Mouse (Mus musculus): ENCODE results near the gene Rgs12.

The Rgs12 gene

GRCm38 (mm10) chr5:34931516-34932457, 17.5 kb upstream of the Rgs12 start:
- DNase-seq (ENCODE audit: low read depth, low spot score): no peak

GRCm38 (mm10) chr5:34932458-34932806, 16.8 kb upstream of the Rgs12 start:
- DNase-seq (ENCODE audit: low read depth, low spot score): no peak

- no peak for DNase-seq (ENCODE audit: low read depth, low spot score)
Observed at GRCm38 (mm10) chr5:34933461-34933860, 15.8 kb upstream of the Rgs12 start.

- DNase-seq (ENCODE audit: low read depth, low spot score): no peak
Observed at GRCm38 (mm10) chr5:34941710-34942470, 7.4 kb upstream of the Rgs12 start.

- DNase-seq (ENCODE audit: low read depth, low spot score): no peak
Observed at GRCm38 (mm10) chr5:34943428-34943827, 5.8 kb upstream of the Rgs12 start.

GRCm38 (mm10) chr5:34949769-34950211, 545 bp downstream of the Rgs12 start:
- no peak for DNase-seq (ENCODE audit: low read depth, low spot score)

- no peak for DNase-seq (ENCODE audit: low read depth, low spot score)
Observed at GRCm38 (mm10) chr5:34950486-34951160, 1.4 kb downstream of the Rgs12 start.

GRCm38 (mm10) chr5:34951161-34951834, 2.1 kb downstream of the Rgs12 start:
- DNase-seq (ENCODE audit: low read depth, low spot score): no peak

- DNase-seq (ENCODE audit: low read depth, low spot score): no peak
Observed at GRCm38 (mm10) chr5:34954508-34954907, 5.3 kb downstream of the Rgs12 start.

- DNase-seq (ENCODE audit: low read depth, low spot score): no peak
Observed at GRCm38 (mm10) chr5:34955630-34956029, 6.4 kb downstream of the Rgs12 start.

- DNase-seq (ENCODE audit: low read depth, low spot score): no peak
Observed at GRCm38 (mm10) chr5:34956151-34956550, 6.9 kb downstream of the Rgs12 start.

- no peak for DNase-seq (ENCODE audit: low read depth, low spot score)
Observed at GRCm38 (mm10) chr5:34957015-34957414, 7.8 kb downstream of the Rgs12 start.

GRCm38 (mm10) chr5:34960021-34960420, 10.8 kb downstream of the Rgs12 start:
- DNase-seq (ENCODE audit: low read depth, low spot score): no peak

- DNase-seq (ENCODE audit: low read depth, low spot score): no peak
Observed at GRCm38 (mm10) chr5:34965531-34965930, 16.3 kb downstream of the Rgs12 start.

- no peak for DNase-seq (ENCODE audit: low read depth, low spot score)
Observed at GRCm38 (mm10) chr5:34968386-34968785, 19.1 kb downstream of the Rgs12 start.

- no peak for DNase-seq (ENCODE audit: low read depth, low spot score)
Observed at GRCm38 (mm10) chr5:34972471-34972870, 23.2 kb downstream of the Rgs12 start.

- no peak for DNase-seq (ENCODE audit: low read depth, low spot score)
Observed at GRCm38 (mm10) chr5:34973560-34974317, 24.5 kb downstream of the Rgs12 start.

- no peak for DNase-seq (ENCODE audit: low read depth, low spot score)
Observed at GRCm38 (mm10) chr5:34974773-34975443, 25.7 kb downstream of the Rgs12 start.

- DNase-seq (ENCODE audit: low read depth, low spot score): no peak
Observed at GRCm38 (mm10) chr5:34976540-34977292, 27.5 kb downstream of the Rgs12 start.
